Mouse (Mus musculus) CD4-positive, CD25-positive, alpha-beta regulatory T cell, adult 4 months (primary cell): ENCODE measurements around the gene Zscan29. TPM values are rescaled to one million over a fixed set of nuclear protein-coding genes. Genes with fewer than 3 reads are reported as not detected.
"Not testable (repeated sequence)": the region's sequence is repeated elsewhere in the genome, so short reads cannot be mapped to it uniquely, and the experiment has no call there.

ENCODE experiments used
- ATAC-seq: one replicate; pipeline ENCODE4 v1.8.0; 2017
- polyA plus RNA-seq, 2 experiments: library from polyadenylated mRNA; unstranded; fragments of 100-300 nt; shearing (Covaris generic); gene quantifications; one replicate each; pipeline ENCODE4 v1.2.1; 2017

Gene Zscan29
- polyA plus RNA-seq, 2 experiments from 2014 or later = 30.4 to 44.1 TPM

- no peak for ATAC-seq
Measured at GRCm38 (mm10) chr2:121132822-121133221, 38.1 kb downstream of the Zscan29 start.

GRCm38 (mm10) chr2:121128865-121129620, 41.9 kb downstream of the Zscan29 start:
- ATAC-seq = no peak

DNA sequence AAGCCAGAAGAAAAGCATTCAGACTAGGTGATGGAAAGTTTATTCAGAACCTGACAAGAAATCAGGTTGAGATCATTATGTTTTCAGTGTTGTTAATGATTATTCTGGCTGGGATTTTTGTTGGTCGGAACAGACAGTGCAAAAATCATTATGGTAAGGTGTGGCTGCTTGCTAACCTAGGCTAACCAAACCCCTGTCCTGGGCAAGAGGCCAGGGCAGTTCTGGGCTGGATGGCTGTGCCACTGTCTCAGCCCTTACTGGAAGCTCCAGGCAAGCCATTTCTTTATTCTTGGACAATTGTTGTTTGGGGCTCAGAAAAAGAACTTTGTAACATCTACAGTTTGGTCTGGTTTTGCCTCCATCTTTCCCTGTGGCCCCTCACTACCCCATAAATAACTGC, 43.4 kb downstream of the Zscan29 start:
- ATAC-seq = no peak

- ATAC-seq = not testable (repeated sequence)
Measured at GRCm38 (mm10) chr2:121126302-121126701, 44.6 kb downstream of the Zscan29 start.

DNA sequence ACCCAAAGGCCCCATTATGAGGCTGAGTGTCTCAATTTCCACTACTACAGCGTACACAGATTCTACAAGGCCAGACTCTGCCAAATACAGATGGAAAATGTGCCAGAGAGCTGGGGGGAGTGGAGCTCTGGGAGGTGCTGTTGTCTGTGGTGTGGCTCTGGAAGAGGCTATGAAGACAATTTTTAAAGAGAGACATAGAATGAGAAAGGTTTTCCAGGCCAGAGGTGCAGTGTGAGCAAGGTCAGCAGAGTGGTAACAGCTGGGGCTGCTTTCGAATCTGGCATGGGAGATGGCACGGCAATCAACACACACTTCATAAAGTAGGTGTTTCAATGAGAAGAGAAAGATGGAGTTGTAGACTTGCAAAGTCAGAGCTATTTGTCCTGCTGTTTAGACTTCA, 51.7 kb downstream of the Zscan29 start:
- no peak for ATAC-seq

GRCm38 (mm10) chr2:121115418-121115817, 55.5 kb downstream of the Zscan29 start:
- no peak for ATAC-seq

DNA sequence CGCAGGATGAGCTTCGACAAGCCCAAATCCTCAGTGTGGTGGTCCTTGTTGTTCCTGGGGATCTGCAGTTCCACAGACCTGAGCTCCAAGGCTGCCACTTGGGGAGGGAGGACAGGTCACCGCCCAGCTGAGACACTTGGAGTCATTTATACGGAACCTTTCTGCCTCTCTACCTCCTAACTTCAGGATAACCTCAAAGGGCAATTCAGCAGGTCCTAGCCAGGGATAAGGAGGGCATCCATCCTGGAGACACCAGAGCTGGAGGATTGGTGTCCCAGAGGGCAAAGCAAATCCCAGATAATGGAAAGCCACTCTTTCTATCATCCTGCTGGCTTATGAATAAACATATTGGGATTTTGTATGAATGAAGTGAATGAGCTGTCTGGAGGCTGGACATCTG, 61.2 kb downstream of the Zscan29 start, which contains the start of gene Tgm7:
Gene Tgm7, minus strand, starts transcription at position 101 of the 400 bp plus-strand sequence.
- ATAC-seq = no peak

Other genes starting within 250 kb of the Zscan29 start
- gene Ubr1, start 200.4 kb downstream of the Zscan29 start, polyA plus RNA-seq = 10 to 100 TPM; 46.2 to 47.3 TPM
- gene Tmem62, start 194.1 kb downstream of the Zscan29 start, polyA plus RNA-seq = 10 to 100 TPM; 11.0 to 15.5 TPM
- 100 to 1,000 TPM; 149 to 151 TPM for gene Ccndbp1, start 162.7 kb downstream of the Zscan29 start, polyA plus RNA-seq
- under 1 TPM; 0.35 to 0.42 TPM for gene Epb42, start 134.1 kb downstream of the Zscan29 start, polyA plus RNA-seq
- not detected for gene Tgm5, start 85.3 kb downstream of the Zscan29 start, polyA plus RNA-seq
- gene Tgm7, start 61.3 kb downstream of the Zscan29 start, polyA plus RNA-seq = under 1 TPM in 1 of 2 experiments, not detected in 1; 0.30 TPM
- 10 to 100 TPM; 15.3 to 25.7 TPM for gene Adal, start 30.7 kb downstream of the Zscan29 start, polyA plus RNA-seq
- 10 to 100 TPM in 1 of 2 experiments, 1 to 10 TPM in 1; 6.7 to 12.3 TPM for gene Lcmt2, start 30.5 kb downstream of the Zscan29 start, polyA plus RNA-seq
- gene Tubgcp4, start 471 bp downstream of the Zscan29 start, polyA plus RNA-seq = 100 to 1,000 TPM in 1 of 2 experiments, 10 to 100 TPM in 1; 92.2 to 131 TPM
- 10 to 100 TPM; 31.6 to 38.7 TPM for gene Trp53bp1, start 100.3 kb upstream of the Zscan29 start, polyA plus RNA-seq
- under 1 TPM; 0.03 to 0.09 TPM for gene Map1a, start 118.5 kb upstream of the Zscan29 start, polyA plus RNA-seq
- 1 to 10 TPM; 6.8 to 9.5 TPM for gene Ppip5k1, start 184.3 kb upstream of the Zscan29 start, polyA plus RNA-seq
- not detected for gene Ckmt1, start 186.6 kb upstream of the Zscan29 start, polyA plus RNA-seq
- under 1 TPM; 0.10 to 0.35 TPM for gene Strc, start 216.0 kb upstream of the Zscan29 start, polyA plus RNA-seq
- 100 to 1,000 TPM; 665 to 860 TPM for gene Pdia3, start 242.7 kb upstream of the Zscan29 start, polyA plus RNA-seq
- 1 to 10 TPM; 2.3 to 3.4 TPM for gene Catsper2, start 242.7 kb upstream of the Zscan29 start, polyA plus RNA-seq